Mouse (Mus musculus) heart, embryonic 10.5 days (tissue): Measurements from ENCODE around the gene Rmnd1. TPM values are rescaled to one million over a fixed set of nuclear protein-coding genes. Genes with fewer than 3 reads are reported as not detected.

Source experiments
- DNase-seq: peaks from one replicate; pipeline ENCODE4 v3.0.0-alpha.2; 2017; ENCODE audit warnings: low spot score
- H3K27ac ChIP-seq: fragments of 300-500 bp; sonication (generic); 2 replicates; pipeline ENCODE4 v1.5.1; 2016; ENCODE audit warnings: mild to moderate bottlenecking
- H3K27me3 ChIP-seq: fragments of 300-500 bp; sonication (generic); 2 replicates; pipeline ENCODE4 v1.6.1; 2016; ENCODE audit warnings: mild to moderate bottlenecking; ENCODE audit not compliant: poor library complexity, insufficient read depth, severe bottlenecking
- H3K36me3 ChIP-seq: fragments of 300-500 bp; sonication (generic); 2 replicates; pipeline ENCODE4 v1.6.1; 2016; ENCODE audit warnings: mild to moderate bottlenecking, moderate library complexity
- H3K4me1 ChIP-seq: fragments of 300-500 bp; sonication (generic); 2 replicates; pipeline ENCODE4 v1.6.1; 2016; ENCODE audit warnings: mild to moderate bottlenecking
- H3K4me3 ChIP-seq: fragments of 300-500 bp; sonication (generic); 2 replicates; pipeline ENCODE4 v1.5.1; 2016; ENCODE audit warnings: mild to moderate bottlenecking, moderate library complexity
- H3K9me3 ChIP-seq: fragments of 300-500 bp; sonication (generic); 2 replicates; pipeline ENCODE4 v1.6.1; 2016; ENCODE audit warnings: mild to moderate bottlenecking, moderate library complexity
- WGBS: fragments of 180-500 bp; shearing (Covaris S2); methylation state at CpG from one replicate; pipeline ENCODE4 v1.1.7; 2016; 5-methylcytosine and 5-hydroxymethylcytosine counted together
- polyA plus RNA-seq: library from polyadenylated mRNA; unstranded; fragments of >200 nt; fragmentation: Nextera tagmentation; extraction: Ambion mirVana; gene quantifications from 2 replicates; pipeline ENCODE4 v1.2.1, GENCODE M21; 2016

Gene Rmnd1
- polyA plus RNA-seq, 1 experiment from 2014 or later, result 74.9 TPM

- 13% methylated on average over 10 of the region's 10 CpGs for WGBS
- Histone ChIP-seq H3K4me1 (peaks cover 47% of the 10 kb centered on the region), H3K27ac (no peak overlapping the region), H3K27me3 (no peaks in the 10 kb centered on the region), H3K9me3 (no peaks in the 10 kb centered on the region), H3K36me3 (peaks cover 15% of the 10 kb centered on the region), H3K4me3 (peak overlapping the region; percentile 96)
- no peak for DNase-seq
These were observed 43.2 kb downstream of the Rmnd1 start for GRCm38 (mm10) chr10:4389036-4389435.

- Histone ChIP-seq H3K27ac (peak overlapping the region; percentile 100), H3K9me3 (no peaks in the 10 kb centered on the region), H3K27me3 (no peaks in the 10 kb centered on the region), H3K4me1 (peaks cover 48% of the 10 kb centered on the region), H3K36me3 (peaks cover 10% of the 10 kb centered on the region; the same call in 1 of the 2 replicates), H3K4me3 (peak overlapping the region; percentile 96)
- WGBS, result 1% methylated on average over 19 of the region's 19 CpGs
- DNase-seq, result no peak
These were observed 43.8 kb downstream of the Rmnd1 start for GRCm38 (mm10) chr10:4388384-4388745.

GRCm38 (mm10) chr10:4387701-4388383, 44.3 kb downstream of the Rmnd1 start, which contains the start of gene Zbtb2:
Gene Zbtb2, minus strand, starts transcription at chr10:4388108.
- Histone ChIP-seq H3K36me3 (peaks cover 5% of the 10 kb centered on the region; the same call in 1 of the 2 replicates), H3K4me1 (peaks cover 52% of the 10 kb centered on the region), H3K27me3 (no peaks in the 10 kb centered on the region), H3K27ac (peak within 1 kb of the TSS; percentile 100), H3K9me3 (no peaks in the 10 kb centered on the region), H3K4me3 (peak within 1 kb of the TSS; percentile 96)
- DNase-seq, result peak; percentile 82
- WGBS, result under 1% methylated on average over 76 of the region's 87 CpGs

GRCm38 (mm10) chr10:4386609-4387591, 45.3 kb downstream of the Rmnd1 start:
- peak overlapping the region; percentile 96 for H3K4me3 ChIP-seq
- DNase-seq, result peak; percentile 97
- no peaks in the 10 kb centered on the region for H3K36me3 ChIP-seq
- peaks cover 52% of the 10 kb centered on the region for H3K4me1 ChIP-seq
- no peaks in the 10 kb centered on the region for H3K27me3 ChIP-seq
- no peaks in the 10 kb centered on the region for H3K9me3 ChIP-seq
- H3K27ac ChIP-seq, result peak overlapping the region; percentile 100
- whole genome bisulfite sequencing, result under 1% methylated on average over 94 of the region's 133 CpGs

- Histone ChIP-seq H3K9me3 (no peaks in the 10 kb centered on the region), H3K36me3 (no peaks in the 10 kb centered on the region), H3K4me3 (no peak overlapping the region), H3K4me1 (peaks cover 36% of the 10 kb centered on the region), H3K27me3 (no peaks in the 10 kb centered on the region), H3K27ac (no peak overlapping the region)
- DNase-seq, result no peak
- WGBS, result 92% methylated on average over 7 of the region's 7 CpGs
These were observed 47.9 kb downstream of the Rmnd1 start for GRCm38 (mm10) chr10:4384244-4384643.

- Histone ChIP-seq H3K27ac (no peak overlapping the region), H3K9me3 (no peaks in the 10 kb centered on the region), H3K27me3 (no peaks in the 10 kb centered on the region), H3K36me3 (no peaks in the 10 kb centered on the region), H3K4me1 (peaks cover 36% of the 10 kb centered on the region), H3K4me3 (no peak overlapping the region)
- 85% methylated on average over 5 of the region's 5 CpGs for WGBS
- DNase-seq, result no peak
These were observed 51.4 kb downstream of the Rmnd1 start for GRCm38 (mm10) chr10:4380748-4381147.

GRCm38 (mm10) chr10:4376931-4377330, 55.3 kb downstream of the Rmnd1 start:
- Histone ChIP-seq H3K27ac (no peak overlapping the region), H3K27me3 (no peaks in the 10 kb centered on the region), H3K4me3 (no peak overlapping the region), H3K9me3 (no peaks in the 10 kb centered on the region), H3K36me3 (peaks cover 11% of the 10 kb centered on the region; the same call in 1 of the 2 replicates), H3K4me1 (peaks cover 19% of the 10 kb centered on the region)
- WGBS, result 83% methylated on average over 7 of the region's 7 CpGs
- no peak for DNase-seq

- Histone ChIP-seq H3K9me3 (no peaks in the 10 kb centered on the region), H3K4me1 (peaks cover 19% of the 10 kb centered on the region), H3K36me3 (peaks cover 11% of the 10 kb centered on the region; the same call in 1 of the 2 replicates), H3K4me3 (no peak overlapping the region), H3K27ac (no peak overlapping the region), H3K27me3 (no peaks in the 10 kb centered on the region)
- no peak for DNase-seq
- 64% methylated on average over 7 of the region's 7 CpGs for WGBS
These were observed 55.7 kb downstream of the Rmnd1 start for GRCm38 (mm10) chr10:4376461-4376860.

GRCm38 (mm10) chr10:4375267-4375666, 56.9 kb downstream of the Rmnd1 start:
- WGBS, result 66% methylated on average over 7 of the region's 7 CpGs
- H3K36me3 ChIP-seq, result peaks cover 17% of the 10 kb centered on the region
- H3K4me1 ChIP-seq, result peaks cover 11% of the 10 kb centered on the region; the same call in 1 of the 2 replicates
- no peak overlapping the region for H3K27ac ChIP-seq
- H3K4me3 ChIP-seq, result no peak overlapping the region
- peak; percentile 64 for DNase-seq
- H3K27me3 ChIP-seq, result no peaks in the 10 kb centered on the region
- H3K9me3 ChIP-seq, result no peaks in the 10 kb centered on the region

- no peak for DNase-seq
- 88% methylated on average over 4 of the region's 4 CpGs for WGBS
- H3K27ac ChIP-seq, result no peak overlapping the region
- no peaks in the 10 kb centered on the region for H3K9me3 ChIP-seq
- H3K4me1 ChIP-seq, result peaks cover 9% of the 10 kb centered on the region; the same call in 1 of the 2 replicates
- H3K36me3 ChIP-seq, result peaks cover 23% of the 10 kb centered on the region
- no peaks in the 10 kb centered on the region for H3K27me3 ChIP-seq
- no peak overlapping the region for H3K4me3 ChIP-seq
These were observed 57.5 kb downstream of the Rmnd1 start for GRCm38 (mm10) chr10:4374734-4375133.

GRCm38 (mm10) chr10:4374239-4374638, 57.9 kb downstream of the Rmnd1 start:
- Histone ChIP-seq H3K4me3 (no peak overlapping the region), H3K4me1 (peaks cover 9% of the 10 kb centered on the region; the same call in 1 of the 2 replicates), H3K9me3 (no peaks in the 10 kb centered on the region), H3K27ac (no peak overlapping the region), H3K36me3 (peaks cover 28% of the 10 kb centered on the region), H3K27me3 (no peaks in the 10 kb centered on the region)
- peak; percentile 73 for DNase-seq
- WGBS, result 88% methylated on average over 7 of the region's 7 CpGs

- Histone ChIP-seq H3K9me3 (no peaks in the 10 kb centered on the region), H3K36me3 (peaks cover 34% of the 10 kb centered on the region), H3K4me3 (no peak overlapping the region), H3K27me3 (no peaks in the 10 kb centered on the region), H3K4me1 (peaks cover 9% of the 10 kb centered on the region; the same call in 1 of the 2 replicates), H3K27ac (no peak overlapping the region)
- peak; percentile 71 for DNase-seq
- 92% methylated on average over 4 of the region's 4 CpGs for WGBS
These were observed 58.6 kb downstream of the Rmnd1 start for GRCm38 (mm10) chr10:4373558-4373957.

- 52% methylated on average over 5 of the region's 5 CpGs for WGBS
- H3K4me1 ChIP-seq, result peaks cover 7% of the 10 kb centered on the region; the same call in 1 of the 2 replicates
- H3K27me3 ChIP-seq, result no peaks in the 10 kb centered on the region
- H3K9me3 ChIP-seq, result no peaks in the 10 kb centered on the region
- H3K27ac ChIP-seq, result no peak overlapping the region
- H3K36me3 ChIP-seq, result peaks cover 50% of the 10 kb centered on the region
- H3K4me3 ChIP-seq, result no peak overlapping the region
- peak; percentile 66 for DNase-seq
These were observed 60.2 kb downstream of the Rmnd1 start for GRCm38 (mm10) chr10:4372011-4372410.
